Mouse (Mus musculus) kidney, embryonic 15.5 days (tissue): ENCODE measurements at regions not wholly inside any gene's neighbourhood (a gene's known extent, or its start where the extent isn't known, plus 50 kb on each side); places are given as distances from the start of the nearest gene placed in this dataset.

Experiments used
- ATAC-seq: fragments of 200-750 bp; cut with Nextera tagmentation; replicated peaks from 2 replicates; pipeline ENCODE4 v1.8.0; 2017; ENCODE audit warnings: moderate TSS enrichment; ENCODE audit not compliant: low FRiP score
- H3K27ac ChIP-seq: fragments of 300-500 bp; sonication (generic); 2 replicates; pipeline ENCODE4 v1.5.1; 2015; ENCODE audit warnings: mild to moderate bottlenecking, inconsistent platforms
- H3K27me3 ChIP-seq: fragments of 300-500 bp; sonication (generic); 2 replicates; pipeline ENCODE4 v1.6.1; 2015; ENCODE audit warnings: inconsistent platforms
- H3K36me3 ChIP-seq: fragments of 300-500 bp; sonication (generic); 2 replicates; pipeline ENCODE4 v1.6.1; 2015; ENCODE audit warnings: inconsistent platforms
- H3K4me1 ChIP-seq: fragments of 300-500 bp; sonication (generic); 2 replicates; pipeline ENCODE4 v1.6.1; 2015; ENCODE audit warnings: inconsistent platforms
- H3K4me2 ChIP-seq: fragments of 300-500 bp; sonication (generic); 2 replicates; pipeline ENCODE4 v1.6.1; 2015; ENCODE audit warnings: moderate library complexity, mild to moderate bottlenecking, inconsistent platforms
- H3K4me3 ChIP-seq: fragments of 300-500 bp; sonication (generic); replicated peaks from 2 replicates; pipeline ENCODE4 v1.5.1; 2015; ENCODE audit warnings: mild to moderate bottlenecking, inconsistent platforms
- H3K9ac ChIP-seq: fragments of 300-500 bp; sonication (generic); 2 replicates; pipeline ENCODE4 v1.6.1; 2015; ENCODE audit warnings: mild to moderate bottlenecking, inconsistent platforms
- H3K9me3 ChIP-seq: fragments of 300-500 bp; sonication (generic); replicated peaks from 2 replicates; pipeline ENCODE4 v1.6.1; 2016; ENCODE audit warnings: inconsistent platforms
- WGBS: fragments of 180-500 bp; shearing (Covaris S2); methylation state at CpG from one replicate; pipeline ENCODE4 v1.1.7; 2015; ENCODE audit warnings: mixed read lengths; 5-methylcytosine and 5-hydroxymethylcytosine counted together

- no peak overlapping the region for H3K4me2 ChIP-seq
- no peak overlapping the region for H3K4me3 ChIP-seq
- ATAC-seq, result no peak
- H3K9me3 ChIP-seq, result no peaks in the 10 kb centered on the region
- no peak overlapping the region for H3K9ac ChIP-seq
- peak overlapping the region; percentile 68 for H3K27ac ChIP-seq
- H3K4me1 ChIP-seq, result no peaks in the 10 kb centered on the region
- H3K36me3 ChIP-seq, result no peaks in the 10 kb centered on the region
- no peaks in the 10 kb centered on the region for H3K27me3 ChIP-seq
- 77% methylated on average over 9 of the region's 9 CpGs for WGBS
Measured at GRCm38 (mm10) chr5:45292833-45293546, 157.0 kb downstream of the Qdpr start.

- ATAC-seq, result peak; percentile 67; the same call in 1 of the 2 replicates
- Histone ChIP-seq H3K4me2 (no peak overlapping the region), H3K4me1 (no peaks in the 10 kb centered on the region), H3K9ac (no peak overlapping the region), H3K27ac (peak overlapping the region; percentile 68), H3K36me3 (no peaks in the 10 kb centered on the region), H3K4me3 (no peak overlapping the region), H3K9me3 (no peaks in the 10 kb centered on the region), H3K27me3 (no peaks in the 10 kb centered on the region)
- 69% methylated on average over 1 of the region's 1 CpGs for WGBS
Measured at GRCm38 (mm10) chr5:45292383-45292782, 157.7 kb downstream of the Qdpr start.

GRCm38 (mm10) chr5:45291752-45292151 lies 158.3 kb downstream of the Qdpr start:
- no peak overlapping the region for H3K27ac ChIP-seq
- no peak for ATAC-seq
- H3K4me2 ChIP-seq, result no peak overlapping the region
- H3K4me3 ChIP-seq, result no peak overlapping the region
- no peaks in the 10 kb centered on the region for H3K4me1 ChIP-seq
- H3K27me3 ChIP-seq, result no peaks in the 10 kb centered on the region
- no peaks in the 10 kb centered on the region for H3K9me3 ChIP-seq
- WGBS, result 100% methylated on average over 1 of the region's 1 CpGs
- no peak overlapping the region for H3K9ac ChIP-seq
- no peaks in the 10 kb centered on the region for H3K36me3 ChIP-seq

GRCm38 (mm10) chr5:45291276-45291675 lies 158.8 kb downstream of the Qdpr start:
- H3K27ac ChIP-seq, result no peak overlapping the region
- no peak overlapping the region for H3K4me3 ChIP-seq
- ATAC-seq, result no peak

GRCm38 (mm10) chr5:45286454-45286853 lies 163.6 kb downstream of the Qdpr start:
- H3K9me3 ChIP-seq, result no peaks in the 10 kb centered on the region
- H3K4me2 ChIP-seq, result no peak overlapping the region
- no peaks in the 10 kb centered on the region for H3K27me3 ChIP-seq
- H3K36me3 ChIP-seq, result no peaks in the 10 kb centered on the region
- no peak overlapping the region for H3K4me3 ChIP-seq
- no peak for ATAC-seq
- no peak overlapping the region for H3K27ac ChIP-seq
- WGBS, result 89% methylated on average over 8 of the region's 8 CpGs
- no peak overlapping the region for H3K9ac ChIP-seq
- H3K4me1 ChIP-seq, result peaks cover 22% of the 10 kb centered on the region

More at GRCm38 (mm10) chr5:45291276-45291675, 158.8 kb downstream of the Qdpr start:
- H3K27me3 ChIP-seq, result no peaks in the 10 kb centered on the region
- H3K4me2 ChIP-seq, result no peak overlapping the region
- H3K4me1 ChIP-seq, result no peaks in the 10 kb centered on the region
- no peak overlapping the region for H3K9ac ChIP-seq
- no peaks in the 10 kb centered on the region for H3K9me3 ChIP-seq
- H3K36me3 ChIP-seq, result no peaks in the 10 kb centered on the region
- 85% methylated on average over 3 of the region's 3 CpGs for WGBS

- Histone ChIP-seq H3K27me3 (no peaks in the 10 kb centered on the region), H3K9ac (no peak overlapping the region), H3K36me3 (no peaks in the 10 kb centered on the region), H3K4me1 (peaks cover 22% of the 10 kb centered on the region), H3K4me2 (no peak overlapping the region), H3K4me3 (no peak overlapping the region), H3K9me3 (no peaks in the 10 kb centered on the region), H3K27ac (peak overlapping the region; percentile 80)
- ATAC-seq, result no peak
Measured at GRCm38 (mm10) chr5:45284680-45285079, 165.4 kb downstream of the Qdpr start.

- Histone ChIP-seq H3K36me3 (no peaks in the 10 kb centered on the region), H3K27ac (peak overlapping the region; percentile 80), H3K4me1 (peaks cover 25% of the 10 kb centered on the region), H3K9ac (no peak overlapping the region), H3K27me3 (no peaks in the 10 kb centered on the region), H3K9me3 (no peaks in the 10 kb centered on the region), H3K4me3 (no peak overlapping the region), H3K4me2 (no peak overlapping the region)
- WGBS, result 50% methylated on average over 2 of the region's 2 CpGs
- ATAC-seq, result no peak
Measured at GRCm38 (mm10) chr5:45283908-45284415, 166.1 kb downstream of the Qdpr start.

GRCm38 (mm10) chr5:45282207-45282930 lies 167.7 kb downstream of the Qdpr start:
- Histone ChIP-seq H3K4me2 (peak overlapping the region; percentile 19; the same call in 1 of the 2 replicates), H3K36me3 (no peaks in the 10 kb centered on the region), H3K27me3 (no peaks in the 10 kb centered on the region), H3K4me3 (no peak overlapping the region), H3K9ac (no peak overlapping the region), H3K9me3 (no peaks in the 10 kb centered on the region), H3K27ac (peak overlapping the region; percentile 80), H3K4me1 (peaks cover 34% of the 10 kb centered on the region)
- 18% methylated on average over 9 of the region's 9 CpGs for WGBS
- peak; percentile 89 for ATAC-seq

GRCm38 (mm10) chr5:45278571-45278970 lies 171.5 kb downstream of the Qdpr start:
- H3K27ac ChIP-seq, result 0 out of 2 replicates have a peak overlapping the region, but pooled peaks have one; percentile 18
- WGBS, result 1% methylated on average over 9 of the region's 9 CpGs

GRCm38 (mm10) chr5:45278005-45278432 lies 172.0 kb downstream of the Qdpr start:
- Histone ChIP-seq H3K9ac (peak overlapping the region; percentile 39; the same call in 1 of the 2 replicates), H3K4me3 (peak overlapping the region; percentile 38), H3K9me3 (no peaks in the 10 kb centered on the region), H3K36me3 (no peaks in the 10 kb centered on the region), H3K4me2 (peak overlapping the region; percentile 67), H3K27ac (peak overlapping the region; percentile 66), H3K4me1 (peaks cover 19% of the 10 kb centered on the region), H3K27me3 (no peaks in the 10 kb centered on the region)
- peak; percentile 63 for ATAC-seq
- WGBS, result under 1% methylated on average over 10 of the region's 10 CpGs

More at GRCm38 (mm10) chr5:45278571-45278970, 171.5 kb downstream of the Qdpr start:
- Histone ChIP-seq H3K4me2 (peak overlapping the region; percentile 67), H3K9me3 (no peaks in the 10 kb centered on the region), H3K9ac (no peak overlapping the region), H3K27me3 (no peaks in the 10 kb centered on the region), H3K36me3 (no peaks in the 10 kb centered on the region), H3K4me1 (peaks cover 24% of the 10 kb centered on the region), H3K4me3 (peak overlapping the region; percentile 38)
- ATAC-seq, result peak; percentile 53

GRCm38 (mm10) chr5:45270679-45271078 lies 179.4 kb downstream of the Qdpr start:
- no peaks in the 10 kb centered on the region for H3K27me3 ChIP-seq
- ATAC-seq, result no peak
- no peak overlapping the region for H3K27ac ChIP-seq
- H3K36me3 ChIP-seq, result no peaks in the 10 kb centered on the region
- no peak overlapping the region for H3K9ac ChIP-seq
- H3K4me2 ChIP-seq, result no peak overlapping the region
- H3K4me1 ChIP-seq, result no peaks in the 10 kb centered on the region
- H3K4me3 ChIP-seq, result no peak overlapping the region
- H3K9me3 ChIP-seq, result no peaks in the 10 kb centered on the region
- 83% methylated on average over 3 of the region's 3 CpGs for WGBS

GRCm38 (mm10) chr5:45269391-45269790 lies 180.6 kb downstream of the Qdpr start:
- Histone ChIP-seq H3K4me3 (no peak overlapping the region), H3K27me3 (no peaks in the 10 kb centered on the region), H3K9me3 (no peaks in the 10 kb centered on the region), H3K36me3 (no peaks in the 10 kb centered on the region), H3K27ac (no peak overlapping the region), H3K4me1 (no peaks in the 10 kb centered on the region), H3K4me2 (no peak overlapping the region), H3K9ac (no peak overlapping the region)
- ATAC-seq, result no peak
- 87% methylated on average over 5 of the region's 5 CpGs for WGBS
